Comparison of ENCODE assay signal across 9 mouse cellular contexts in the genomic region with DNA sequence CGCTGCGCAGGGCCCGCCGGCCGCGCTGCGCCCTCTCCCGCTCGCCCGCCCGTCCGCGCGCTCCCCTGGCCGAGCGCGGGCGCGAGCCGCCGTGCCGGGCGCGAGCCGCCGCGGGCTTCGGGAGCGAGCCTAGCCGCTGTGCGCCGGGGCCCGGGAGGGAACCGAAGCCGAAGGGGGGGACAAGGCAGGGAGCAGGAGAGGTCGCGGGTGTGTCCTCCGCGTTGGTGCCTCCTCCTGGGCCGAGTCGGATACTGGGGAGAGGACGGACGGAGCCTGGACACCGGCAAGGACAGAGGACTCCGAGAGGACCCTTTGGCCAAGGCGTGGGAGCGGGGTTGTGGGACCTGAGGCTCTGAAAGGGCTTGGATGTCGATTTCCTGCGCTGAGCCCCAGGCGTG. TPM values are rescaled to one million over a fixed set of nuclear protein-coding genes. Genes with fewer than 3 reads are reported as not detected.
DNase-seq lines count a peak whose midpoint lies in the region; ATAC-seq and TF ChIP-seq lines count a peak whose summit lies in the region.
"Had no signal": no experiment of that assay in that cellular context is flagged by ENCODE, and none has a peak within 500 bp of the region (broad histone marks: within the 10 kb centered on the region; RNA-seq: fewer than 3 reads in every experiment).

A gene (minus strand): TSS at position 57 of the 398 bp plus-strand sequence.

- DNase-seq in kidney, adult 2 months, result no peak
- DNase-seq in kidney, adult 8-10 months, result no peak
- DNase-seq in adrenal gland, postnatal 10 days, result peak; percentile 41
- DNase-seq in liver, result peak; percentile 5
- DNase-seq in ovary, postnatal 14 days (ENCODE audit: low spot score), result peak; percentile 8
- no peak for DNase-seq in natural killer cell, adult 2 months (ENCODE audit: low spot score in 2 of 2)

- no peak for TF ChIP-seq CTCF in kidney, adult 2 months (conservative IDR thresholded peaks at IDR 0.05; ENCODE audit: insufficient read depth, insufficient read length, low read depth, low read length)

- H3K27ac ChIP-seq in kidney, adult 2 months (ENCODE audit: insufficient read depth, low read depth, low read length), result no peak within 1 kb of the TSS
- H3K27ac ChIP-seq in embryonic facial prominence, embryonic 15.5 days (replicated peaks), result peak within 1 kb of the TSS; percentile 55
- H3K27ac ChIP-seq in hindbrain, embryonic 16.5 days (ENCODE audit: low read depth, low read length), result peak within 1 kb of the TSS; percentile 92

- peak within 1 kb of the TSS; percentile 26 for H3K4me3 ChIP-seq in kidney, adult 2 months (ENCODE audit: insufficient read depth, low read depth, low read length)
- peak within 1 kb of the TSS; percentile 64 for H3K4me3 ChIP-seq in embryonic facial prominence, embryonic 15.5 days (replicated peaks)
- peak within 1 kb of the TSS; percentile 82 for H3K4me3 ChIP-seq in hindbrain, embryonic 16.5 days (ENCODE audit: low read length)

- H3K4me1 ChIP-seq in kidney, adult 2 months (ENCODE audit: control insufficient read depth, insufficient read depth, low read length), result no peaks in the 10 kb centered on the region
- peaks cover 12% of the 10 kb centered on the region; the same call in 1 of the 2 replicates for H3K4me1 ChIP-seq in embryonic facial prominence, embryonic 15.5 days
- H3K4me1 ChIP-seq in hindbrain, embryonic 16.5 days (ENCODE audit: control insufficient read depth, insufficient read depth, low read depth, low read length), result peaks cover 10% of the 10 kb centered on the region

- peak; percentile 75 for ATAC-seq in embryonic facial prominence, embryonic 15.5 days (ENCODE audit: insufficient number of reproducible peaks, low FRiP score, low TSS enrichment, low read depth)
- no peak; the same call in 1 of the 2 replicates for ATAC-seq in hindbrain, embryonic 16.5 days

- peak within 1 kb of the TSS; percentile 97 for H3K4me2 ChIP-seq in embryonic facial prominence, embryonic 15.5 days (replicated peaks)
- H3K4me2 ChIP-seq in hindbrain, embryonic 16.5 days (ENCODE audit: low read length), result peak within 1 kb of the TSS; percentile 91

- H3K27me3 ChIP-seq in kidney, adult 2 months (replicated peaks; ENCODE audit: control insufficient read depth, insufficient read depth, low read length), result peaks cover 3% of the 10 kb centered on the region; the same call in 1 of the 2 replicates
- peaks cover 47% of the 10 kb centered on the region for H3K27me3 ChIP-seq in embryonic facial prominence, embryonic 15.5 days
- H3K27me3 ChIP-seq in hindbrain, embryonic 16.5 days (replicated peaks; ENCODE audit: control insufficient read depth, insufficient read depth, low read length), result no peaks in the 10 kb centered on the region

- no peaks in the 10 kb centered on the region for H3K9me3 ChIP-seq in embryonic facial prominence, embryonic 15.5 days (replicated peaks)
- H3K9me3 ChIP-seq in hindbrain, embryonic 16.5 days (ENCODE audit: control insufficient read depth, low read length), result no peaks in the 10 kb centered on the region

- peak within 1 kb of the TSS; percentile 63 for H3K9ac ChIP-seq in embryonic facial prominence, embryonic 15.5 days
- H3K9ac ChIP-seq in hindbrain, embryonic 16.5 days (ENCODE audit: low read depth, low read length), result peak within 1 kb of the TSS; percentile 80

- H3K36me3 ChIP-seq in kidney, adult 2 months (ENCODE audit: control insufficient read depth, insufficient read depth, low read length), result no peaks in the 10 kb centered on the region
- no peaks in the 10 kb centered on the region for H3K36me3 ChIP-seq in embryonic facial prominence, embryonic 15.5 days
- no peaks in the 10 kb centered on the region for H3K36me3 ChIP-seq in hindbrain, embryonic 16.5 days (ENCODE audit: control insufficient read depth, insufficient read depth, low read length)

- no peak for TF ChIP-seq POLR2A in kidney, adult 2 months (IDR thresholded peaks at IDR 0.05; ENCODE audit: low read depth, low read length)

- WGBS in kidney, adult 2 months, result 7% methylated on average over 50 of the region's 50 CpGs
- 1% methylated on average over 42 of the region's 50 CpGs for WGBS in embryonic facial prominence, embryonic 15.5 days
- WGBS in hindbrain, embryonic 16.5 days, result 0% methylated on average over 43 of the region's 50 CpGs

RNA-seq across cellular contexts. Expression of the gene that starts here (rescaled TPM):
- 0.05 and 0.20 TPM in 2 replicates for polyA plus RNA-seq in kidney, adult 2 months (2012; rRNA removed)
- 1 to 10 TPM in 1 of 2 experiments, under 1 TPM in 1; 0.60 to 1.2 TPM for total RNA-seq in adrenal gland, postnatal 10 days (2021)
- 4.8 and 4.9 TPM in 2 replicates for polyA plus RNA-seq in embryonic facial prominence, embryonic 15.5 days (2015; fragmentation: Nextera tagmentation; extraction: Ambion mirVana)
- polyA plus RNA-seq in hindbrain, embryonic 16.5 days (2015; fragmentation: Nextera tagmentation; extraction: Ambion mirVana), result 7.9 and 9.4 TPM in 2 replicates
- total RNA-seq: liver, adult 2 months had no signal

Comparison
In these comparisons a context has a peak if more than half of its experiments do, and no peak if none do; other contexts are left out.
1. DNase-seq: peak in adrenal gland, postnatal 10 days (single experiment), liver (single experiment) and ovary, postnatal 14 days (single experiment); none in kidney, adult 2 months (single experiment), kidney, adult 8-10 months (0 of 2) and natural killer cell, adult 2 months (0 of 2).
2. H3K4me3 ChIP-seq: peak in every context shown above with its lines; median percentile 82 in hindbrain, embryonic 16.5 days; 64 in embryonic facial prominence, embryonic 15.5 days; 26 in kidney, adult 2 months.